Mouse (Mus musculus) retina, postnatal 7 days (tissue): ENCODE measurements around the gene Vps50.
"Not testable (repeated sequence)": the region's sequence is repeated elsewhere in the genome, so short reads cannot be mapped to it uniquely, and the experiment has no call there.

Experiments
- DNase-seq: peaks from one replicate; pipeline ENCODE4 v3.0.0-alpha.2; 2012; ENCODE audit warnings: low read depth, low spot score

Vps50 gene

DNA sequence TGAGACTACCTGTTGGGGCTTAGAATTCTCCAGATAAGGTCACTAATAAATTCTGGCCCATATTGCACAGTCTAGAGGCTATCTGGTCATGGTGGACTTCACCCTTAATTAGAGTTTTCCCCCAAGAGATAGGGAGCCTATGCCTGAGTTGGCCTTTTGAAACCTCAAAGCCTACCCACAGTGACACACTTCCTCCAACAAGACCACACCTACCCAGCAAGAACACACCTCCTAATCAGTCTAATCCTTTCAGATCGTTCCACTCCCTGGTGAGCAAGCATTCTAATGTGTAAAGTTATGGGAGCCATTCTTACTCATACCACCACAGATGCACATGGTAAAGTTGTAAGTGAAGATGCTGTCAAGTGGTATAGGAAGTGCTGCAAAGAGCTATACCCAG is 37.9 kb downstream of the Vps50 start:
- no peak for DNase-seq

DNA sequence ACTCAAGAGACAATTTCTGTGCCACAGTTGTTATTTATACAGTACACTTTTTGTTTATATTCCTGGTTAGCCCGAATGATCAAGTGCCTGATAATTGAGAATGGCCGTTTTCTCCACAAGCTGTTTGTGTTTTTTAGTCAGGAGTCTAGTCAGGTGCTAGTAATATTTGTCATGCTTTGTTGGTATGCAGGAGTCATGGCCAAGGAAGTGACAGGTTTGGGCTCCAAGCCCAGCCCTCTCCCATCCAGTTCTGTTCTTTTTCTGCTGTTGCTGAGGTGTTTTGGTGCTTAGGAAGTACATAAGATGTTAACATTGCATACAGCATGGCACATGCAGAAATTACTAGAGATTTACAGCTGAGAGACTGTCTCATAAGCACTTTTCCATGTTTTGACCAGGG is 41.3 kb downstream of the Vps50 start:
- no peak for DNase-seq

- DNase-seq, result no peak
Observed at GRCm38 (mm10) chr6:3543862-3544261, 45.7 kb downstream of the Vps50 start.

GRCm38 (mm10) chr6:3544970-3545369 is 46.8 kb downstream of the Vps50 start:
- DNase-seq, result no peak

DNA sequence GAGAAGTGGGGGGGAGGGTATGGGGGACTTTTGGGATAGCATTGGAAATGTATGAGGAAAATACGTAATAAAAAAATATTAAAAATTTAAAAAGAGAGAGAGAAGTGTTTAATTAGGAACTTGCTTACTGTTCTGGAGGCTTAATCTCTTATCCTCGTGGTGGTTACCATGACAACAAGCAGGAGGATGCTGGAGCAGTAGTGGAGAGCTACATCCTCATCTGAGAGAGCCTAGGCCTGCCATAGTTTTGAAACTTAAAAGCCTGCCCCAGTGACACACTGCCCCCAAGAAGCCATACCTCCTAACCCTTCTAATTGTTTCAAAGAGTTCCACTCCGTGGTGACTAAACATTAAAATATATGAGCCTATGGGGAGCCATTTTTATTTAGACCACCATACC is 50.8 kb downstream of the Vps50 start:
- DNase-seq, result no peak

GRCm38 (mm10) chr6:3549992-3550391 is 51.8 kb downstream of the Vps50 start:
- no peak for DNase-seq

GRCm38 (mm10) chr6:3552681-3553080 is 54.5 kb downstream of the Vps50 start:
- not testable (repeated sequence) for DNase-seq

DNA sequence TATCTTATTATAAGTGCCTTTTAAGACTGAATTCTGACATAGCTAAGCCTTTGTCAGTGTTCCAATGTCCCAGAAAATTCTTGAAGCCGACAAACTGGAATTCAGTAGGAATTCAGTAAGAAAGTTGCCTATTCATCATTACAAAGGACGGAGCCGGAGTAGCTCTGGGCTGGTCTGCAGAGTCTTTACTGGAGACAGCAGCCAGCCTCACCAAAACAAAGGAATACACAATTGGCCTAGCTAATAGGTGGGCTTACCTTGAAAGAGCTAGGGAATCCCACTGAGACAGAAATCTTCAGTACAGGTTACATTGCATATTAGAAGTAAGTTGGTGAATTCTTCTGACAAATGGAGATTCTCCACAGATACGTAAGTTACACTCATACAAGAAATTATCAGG is 59.0 kb downstream of the Vps50 start:
- no peak for DNase-seq

- no peak for DNase-seq
Observed at GRCm38 (mm10) chr6:3560009-3560408, 61.8 kb downstream of the Vps50 start.

- DNase-seq, result no peak
Observed at GRCm38 (mm10) chr6:3562301-3562700, 64.1 kb downstream of the Vps50 start.

GRCm38 (mm10) chr6:3564118-3564517 is 65.9 kb downstream of the Vps50 start:
- not testable (repeated sequence) for DNase-seq

GRCm38 (mm10) chr6:3565005-3565404 is 66.8 kb downstream of the Vps50 start:
- no peak for DNase-seq

GRCm38 (mm10) chr6:3565667-3566066 is 67.5 kb downstream of the Vps50 start:
- DNase-seq, result no peak

- no peak for DNase-seq
Observed at GRCm38 (mm10) chr6:3567071-3567610, 69.0 kb downstream of the Vps50 start.

DNA sequence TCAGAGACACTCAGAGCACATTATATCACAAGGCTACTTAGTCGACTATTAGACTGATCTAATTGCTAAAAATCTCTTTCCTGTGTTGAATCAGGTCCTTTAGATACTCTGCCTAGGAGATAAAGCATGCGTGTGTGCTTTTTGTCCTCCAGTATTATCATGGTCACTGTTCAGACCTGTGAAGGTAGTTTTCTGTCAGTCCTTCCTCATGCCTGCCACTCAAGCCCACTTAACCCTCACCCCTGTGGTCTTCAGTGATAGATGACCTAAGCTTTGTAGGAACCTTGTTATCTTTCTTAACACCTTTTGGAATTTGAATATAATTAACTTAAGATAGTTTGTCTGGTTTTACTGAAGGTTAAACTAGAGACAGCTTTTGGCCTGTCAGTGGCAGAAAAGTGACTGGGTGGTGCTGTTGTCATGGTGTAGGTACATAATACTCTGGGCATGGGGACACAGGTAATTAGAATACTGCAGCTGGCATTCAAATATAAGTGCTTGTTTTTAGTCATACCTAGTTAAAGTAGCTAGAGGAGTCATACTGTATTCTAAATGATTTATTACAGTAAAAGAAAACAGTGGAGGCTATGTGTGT is 74.1 kb downstream of the Vps50 start:
- no peak for DNase-seq

DNA sequence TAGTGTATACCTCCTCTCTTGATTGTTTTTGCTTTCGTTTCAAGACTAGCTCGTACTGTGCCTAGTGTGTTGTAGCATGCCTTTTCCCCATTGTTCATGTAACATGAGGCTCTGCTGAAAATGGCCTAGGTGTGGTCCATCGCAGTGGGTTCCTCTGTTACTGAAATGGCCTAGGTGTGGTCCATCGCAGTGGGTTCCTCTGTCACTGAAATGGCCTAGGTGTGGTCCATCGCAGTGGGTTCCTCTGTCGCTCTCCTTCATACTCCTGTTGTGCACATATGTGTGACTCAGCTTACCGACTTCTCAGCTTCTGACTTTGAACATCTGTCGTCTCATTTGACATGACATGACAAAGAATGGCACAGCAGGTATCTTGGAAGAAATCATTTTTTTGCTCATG is 75.6 kb downstream of the Vps50 start:
- DNase-seq, result no peak

DNA sequence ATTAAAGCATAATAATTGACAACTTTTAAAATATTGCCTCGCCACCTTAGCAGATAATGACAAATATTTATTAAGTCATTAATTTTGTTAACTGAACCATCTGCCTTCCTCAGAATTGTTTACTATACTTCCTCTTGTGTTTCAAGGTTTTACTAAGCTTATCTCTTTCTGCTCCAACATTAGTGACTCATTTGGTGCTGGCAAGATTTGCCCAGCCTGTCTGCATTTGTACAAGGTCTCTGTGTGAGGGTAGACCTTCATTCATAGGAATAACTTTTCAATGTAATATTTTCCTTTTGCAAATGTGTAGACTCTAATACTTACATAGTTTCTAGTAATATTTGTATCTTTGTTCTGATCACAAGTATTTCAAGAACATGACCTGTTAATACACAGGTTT is 87.2 kb downstream of the Vps50 start:
- DNase-seq, result no peak

DNA sequence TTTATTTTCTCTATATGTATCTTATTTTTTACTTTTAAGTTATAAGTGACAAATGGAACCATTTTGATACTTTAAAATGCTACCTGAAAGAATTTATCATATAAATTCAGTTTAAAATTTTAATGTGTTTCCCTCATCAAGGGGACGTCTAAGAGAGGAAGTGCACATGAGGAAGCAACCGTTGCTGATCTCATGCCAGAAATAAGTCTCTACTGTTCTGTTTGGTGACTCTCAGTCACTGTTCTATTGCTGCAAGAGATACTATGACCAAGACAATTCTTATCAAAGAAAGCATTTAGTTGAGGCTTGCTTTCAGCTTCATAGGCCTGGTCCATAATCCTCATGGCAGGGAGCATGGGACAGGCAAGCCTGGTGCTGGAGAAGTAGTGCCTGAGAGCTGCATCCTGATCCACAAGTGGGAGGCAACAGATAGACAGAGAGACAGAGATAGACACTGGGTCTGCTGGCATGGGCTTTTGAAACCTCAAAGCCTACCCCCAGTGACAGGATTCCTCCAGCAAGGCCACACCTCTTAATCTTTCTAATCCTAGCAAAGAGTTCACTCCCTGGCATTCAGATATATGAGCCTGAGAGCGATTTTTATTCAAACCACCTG is 92.2 kb downstream of the Vps50 start:
- DNase-seq, result no peak

DNA sequence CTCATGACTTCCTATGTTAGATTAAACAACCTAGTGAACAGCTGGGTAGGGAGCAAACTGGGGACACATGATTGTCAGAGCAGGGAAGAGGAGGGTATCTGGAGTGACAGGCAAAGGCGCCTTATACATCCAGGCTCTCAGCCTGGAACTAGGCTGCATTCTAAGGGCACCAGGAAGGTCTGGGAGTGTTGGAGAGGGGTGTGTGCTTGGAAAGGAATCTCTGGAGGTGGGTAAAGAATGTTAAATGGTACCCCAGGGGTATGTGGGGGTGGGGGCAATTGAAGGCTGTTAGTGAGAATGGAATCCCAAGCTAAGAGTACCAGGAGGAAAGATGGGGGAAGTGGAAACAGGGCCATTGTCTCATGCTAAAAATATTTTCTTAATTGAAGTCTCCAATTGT is 96.1 kb downstream of the Vps50 start:
- no peak for DNase-seq

DNA sequence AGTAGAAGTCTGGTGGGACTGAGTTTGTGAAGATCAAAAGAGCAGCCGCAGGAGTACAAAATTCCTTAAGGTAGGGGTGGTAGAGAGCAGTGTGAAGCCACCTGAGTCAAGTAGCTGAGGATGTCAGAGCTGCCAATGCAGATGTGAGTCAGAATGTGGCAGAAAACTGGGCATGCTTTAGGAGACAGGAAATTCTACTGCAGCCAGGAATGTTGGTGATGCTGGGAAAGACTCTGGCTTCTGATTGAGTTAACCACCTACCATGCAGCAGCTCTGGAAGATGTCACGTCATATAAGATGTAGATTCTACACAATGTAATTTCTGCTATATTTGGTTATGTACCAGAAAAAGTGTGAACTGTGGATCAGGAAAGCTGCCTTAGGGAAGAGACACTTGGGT is 114.6 kb downstream of the Vps50 start:
- DNase-seq, result no peak

- peak; percentile 8 for DNase-seq
Observed at GRCm38 (mm10) chr6:3620428-3621387, 122.5 kb downstream of the Vps50 start.
